Mouse (Mus musculus): Measurements from ENCODE around the gene Defb41. TPM values are rescaled to one million over a fixed set of nuclear protein-coding genes. Genes with fewer than 3 reads are reported as not detected.
"Not testable (repeated sequence)": the region's sequence is repeated elsewhere in the genome, so short reads cannot be mapped to it uniquely, and the experiment has no call there.

The Defb41 gene
- polyA plus RNA-seq, 1 experiment from 2014 or later = not detected

- no peaks in the 10 kb centered on the region for H3K27me3 ChIP-seq (ENCODE audit: control insufficient read depth, insufficient read depth, low read length)
- H3K9ac ChIP-seq (ENCODE audit: low read length) = no peak overlapping the region
- H3K4me3 ChIP-seq (ENCODE audit: low read depth, low read length) = no peak overlapping the region
- TF ChIP-seq CTCF (IDR thresholded peaks at IDR 0.05; ENCODE audit: low read depth) (no peak), EP300 (optimal IDR thresholded peaks at IDR 0.05) (no peak)
- no peak for DNase-seq (ENCODE audit: low spot score)
- H3K9me3 ChIP-seq (ENCODE audit: control insufficient read depth, low read length) = no peaks in the 10 kb centered on the region
- WGBS = 76% methylated on average over 4 of the region's 4 CpGs
- no peaks in the 10 kb centered on the region for H3K36me3 ChIP-seq (ENCODE audit: control insufficient read depth, insufficient read depth, low read length)
- H3K27ac ChIP-seq (replicated peaks) = no peak overlapping the region
- no peaks in the 10 kb centered on the region for H3K4me1 ChIP-seq (replicated peaks; ENCODE audit: control insufficient read depth, insufficient read depth)
- H3K4me2 ChIP-seq (replicated peaks; ENCODE audit: low read depth) = no peak overlapping the region
- ATAC-seq (ENCODE audit: low FRiP score, low TSS enrichment) = no peak
Measured at GRCm38 (mm10) chr1:18271095-18271494, 6.2 kb upstream of the Defb41 start.

GRCm38 (mm10) chr1:18268845-18269244 lies 3.9 kb upstream of the Defb41 start:
- DNase-seq (ENCODE audit: low spot score) (no peak), ATAC-seq (ENCODE audit: low FRiP score, low TSS enrichment) (no peak)
- Histone ChIP-seq H3K9me3 (ENCODE audit: control insufficient read depth, low read length) (no peaks in the 10 kb centered on the region), H3K27ac (replicated peaks) (no peak overlapping the region), H3K4me1 (replicated peaks; ENCODE audit: control insufficient read depth, insufficient read depth) (no peaks in the 10 kb centered on the region), H3K4me2 (replicated peaks; ENCODE audit: low read depth) (no peak overlapping the region), H3K9ac (ENCODE audit: low read length) (no peak overlapping the region), H3K4me3 (ENCODE audit: low read depth, low read length) (no peak overlapping the region), H3K27me3 (ENCODE audit: control insufficient read depth, insufficient read depth, low read length) (no peaks in the 10 kb centered on the region), H3K36me3 (ENCODE audit: control insufficient read depth, insufficient read depth, low read length) (no peaks in the 10 kb centered on the region)
- WGBS = 69% methylated on average over 5 of the region's 5 CpGs
- no peak for TF ChIP-seq CTCF (IDR thresholded peaks at IDR 0.05; ENCODE audit: low read depth)

- H3K36me3 ChIP-seq (ENCODE audit: control insufficient read depth, insufficient read depth, low read length); DNase-seq (ENCODE audit: low spot score); H3K4me2 ChIP-seq (replicated peaks; ENCODE audit: low read depth); H3K4me3 ChIP-seq (ENCODE audit: low read depth, low read length); H3K27ac ChIP-seq (replicated peaks); H3K9ac ChIP-seq (ENCODE audit: low read length); H3K27me3 ChIP-seq (ENCODE audit: control insufficient read depth, insufficient read depth, low read length); H3K9me3 ChIP-seq (ENCODE audit: control insufficient read depth, low read length); H3K4me1 ChIP-seq (replicated peaks; ENCODE audit: control insufficient read depth, insufficient read depth); ATAC-seq (ENCODE audit: low FRiP score, low TSS enrichment): not testable (repeated sequence)
- 89% methylated on average over 9 of the region's 9 CpGs for WGBS
Measured at GRCm38 (mm10) chr1:18245801-18246580, 18.9 kb downstream of the Defb41 start.

GRCm38 (mm10) chr1:18237343-18237742 lies 27.6 kb downstream of the Defb41 start, which contains the start of gene Defb18:
Gene Defb18 (minus strand): TSS chr1:18237443.
- Histone ChIP-seq H3K27me3 (ENCODE audit: control insufficient read depth, insufficient read depth, low read length) (no peaks in the 10 kb centered on the region), H3K27ac (replicated peaks) (no peak within 1 kb of the TSS), H3K9me3 (ENCODE audit: control insufficient read depth, low read length) (no peaks in the 10 kb centered on the region), H3K4me1 (replicated peaks; ENCODE audit: control insufficient read depth, insufficient read depth) (no peaks in the 10 kb centered on the region), H3K4me3 (ENCODE audit: low read depth, low read length) (no peak within 1 kb of the TSS), H3K4me2 (replicated peaks; ENCODE audit: low read depth) (no peak within 1 kb of the TSS), H3K36me3 (ENCODE audit: control insufficient read depth, insufficient read depth, low read length) (no peaks in the 10 kb centered on the region), H3K9ac (ENCODE audit: low read length) (no peak within 1 kb of the TSS)
- TF ChIP-seq EP300 (optimal IDR thresholded peaks at IDR 0.05) (no peak), CTCF (IDR thresholded peaks at IDR 0.05; ENCODE audit: low read depth) (no peak)
- 64% methylated on average over 1 of the region's 1 CpGs for WGBS
- ATAC-seq (ENCODE audit: low FRiP score, low TSS enrichment) (no peak), DNase-seq (ENCODE audit: low spot score) (no peak)

- DNase-seq (ENCODE audit: low spot score) = no peak
- no peaks in the 10 kb centered on the region for H3K36me3 ChIP-seq (ENCODE audit: control insufficient read depth, insufficient read depth, low read length)
- ATAC-seq (ENCODE audit: low FRiP score, low TSS enrichment) = no peak
- no peak for TF ChIP-seq CTCF (IDR thresholded peaks at IDR 0.05; ENCODE audit: low read depth)
- TF ChIP-seq EP300 (optimal IDR thresholded peaks at IDR 0.05) = no peak
- no peaks in the 10 kb centered on the region for H3K9me3 ChIP-seq (ENCODE audit: control insufficient read depth, low read length)
- 7% methylated on average over 3 of the region's 3 CpGs for WGBS
- no peak overlapping the region for H3K9ac ChIP-seq (ENCODE audit: low read length)
- no peak overlapping the region for H3K27ac ChIP-seq (replicated peaks)
- no peaks in the 10 kb centered on the region for H3K4me1 ChIP-seq (replicated peaks; ENCODE audit: control insufficient read depth, insufficient read depth)
- no peak overlapping the region for H3K4me2 ChIP-seq (replicated peaks; ENCODE audit: low read depth)
- H3K27me3 ChIP-seq (ENCODE audit: control insufficient read depth, insufficient read depth, low read length) = no peaks in the 10 kb centered on the region
- H3K4me3 ChIP-seq (ENCODE audit: low read depth, low read length) = no peak overlapping the region
Measured at GRCm38 (mm10) chr1:18223385-18223945, 41.5 kb downstream of the Defb41 start.

Other genes with a start within 250 kb of the Defb41 start
- gene Crisp4, start 119.2 kb downstream of the Defb41 start, polyA plus RNA-seq (2015; fragmentation: Nextera tagmentation; extraction: Ambion mirVana) = not detected in 2 replicates
- gene Defb18, start 27.7 kb downstream of the Defb41 start, polyA plus RNA-seq (2015; fragmentation: Nextera tagmentation; extraction: Ambion mirVana) = not detected in 2 replicates

Data from stomach, postnatal 0 days (tissue).